Mouse (Mus musculus): ENCODE measurements around the gene Rab5if.

DNA sequence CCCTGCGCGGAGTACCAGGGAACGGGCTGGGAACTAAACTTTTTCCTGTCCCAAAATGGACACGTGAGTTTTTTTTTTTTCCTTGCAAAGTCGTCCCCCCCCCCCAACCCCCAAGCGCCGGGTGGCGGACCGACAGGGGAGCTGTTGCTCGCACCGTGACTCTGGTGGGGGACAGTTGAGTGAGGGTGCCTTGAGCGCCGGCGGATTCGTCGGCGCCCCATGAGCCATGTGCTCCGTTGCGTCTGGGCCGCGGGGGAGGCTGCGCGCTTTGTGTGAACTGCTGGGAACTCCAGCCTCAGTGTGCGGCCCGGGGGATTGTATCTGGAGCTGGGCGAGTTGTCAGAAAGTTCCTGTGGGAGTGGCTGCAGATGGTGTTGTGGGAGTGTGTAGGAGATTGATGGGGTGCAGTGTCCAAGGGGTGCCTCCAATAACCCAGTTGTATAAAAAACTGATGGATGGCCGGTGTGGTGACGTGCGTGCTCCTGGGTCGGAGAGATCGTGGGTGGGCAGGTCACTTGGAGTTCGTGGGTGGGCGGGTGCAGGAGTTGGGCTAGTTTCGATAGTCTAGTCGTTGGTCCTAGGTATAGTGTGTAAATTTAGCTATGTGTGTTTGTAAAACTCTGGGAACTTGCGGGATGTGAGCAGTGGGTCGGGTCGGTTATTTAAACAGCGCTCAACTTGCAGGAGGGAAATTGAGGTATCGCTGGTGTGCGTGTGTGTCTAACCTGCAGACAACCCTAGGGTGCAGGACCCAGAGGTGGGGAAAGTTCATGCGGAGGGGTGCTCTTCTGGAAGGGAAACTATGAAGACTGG lies 21.7 kb upstream of the Rab5if start:
- TF ChIP-seq EP300 (IDR thresholded peaks at IDR 0.05; ENCODE audit: low read depth in 1 of 2, low read length in 2 of 2), result no peak
- peak in 1 of 2 experiments; percentile 14; a peak in 1 of 4 replicates for TF ChIP-seq POLR2A (IDR thresholded peaks at IDR 0.05; ENCODE audit: control insufficient read depth in 1 of 2, insufficient read depth in 1 of 2, low read depth in 1 of 2, low read length in 2 of 2, poor library complexity in 1 of 2)
- TF ChIP-seq CTCF (IDR thresholded peaks at IDR 0.05 in 2 of 3, conservative IDR thresholded peaks at IDR 0.05 in 1 of 3; ENCODE audit: control insufficient read depth in 1 of 3, insufficient read depth in 1 of 3, low read depth in 2 of 3, low read length in 3 of 3, poor library complexity in 1 of 3, severe bottlenecking in 1 of 3), result no peak
- TF ChIP-seq SIN3A (IDR thresholded peaks at IDR 0.05; ENCODE audit: low read length), result no peak; the same call in 1 of the 2 replicates
- TF ChIP-seq USF2 (IDR thresholded peaks at IDR 0.05; ENCODE audit: borderline replicate concordance in 1 of 2, insufficient read depth in 1 of 2, low read depth in 1 of 2, low read length in 2 of 2), result no peak
- TF ChIP-seq TCF12 (IDR thresholded peaks at IDR 0.05; ENCODE audit: low read depth, low read length), result no peak; the same call in 1 of the 2 replicates
- no peak for TF ChIP-seq KAT2A (conservative IDR thresholded peaks at IDR 0.05; ENCODE audit: low read depth, low read length)

All from MEL (cell line).